In genomic region chr13:100014906-100015895, GRCm38 (mm10) we compare ENCODE assay signal across 8 mouse cellular contexts. TPM values are rescaled to one million over a fixed set of nuclear protein-coding genes. Genes with fewer than 3 reads are reported as not detected.
DNase-seq lines count a peak whose midpoint lies in the region; ATAC-seq lines count a peak whose summit lies in the region.

Gene Mccc2 (minus strand): TSS chr13:100015639.

- peaks cover 7% of the 10 kb centered on the region for H3K4me1 ChIP-seq in intestine, embryonic 14.5 days (replicated peaks; ENCODE audit: control insufficient read depth, insufficient read depth, low read length)

- no peaks in the 10 kb centered on the region for H3K27me3 ChIP-seq in intestine, embryonic 14.5 days (replicated peaks; ENCODE audit: control insufficient read depth, insufficient read depth, low read length)

- peak within 1 kb of the TSS; percentile 86 for H3K4me2 ChIP-seq in intestine, embryonic 14.5 days (ENCODE audit: low read length)

- peak within 1 kb of the TSS; percentile 74 for H3K27ac ChIP-seq in intestine, embryonic 14.5 days (ENCODE audit: low read depth)

- no peaks in the 10 kb centered on the region for H3K9me3 ChIP-seq in intestine, embryonic 14.5 days (ENCODE audit: control insufficient read depth, low read length)

- peak within 1 kb of the TSS; percentile 82 for H3K4me3 ChIP-seq in intestine, embryonic 14.5 days (ENCODE audit: low read depth, low read length)

- intact Hi-C loops in left cerebral cortex, postnatal 14 days (cut with DNase I): loop anchor here (10.0 kb wide), 1 partner anchor 660 kb away; no protein-coding TSS in a partner anchor

- H3K36me3 ChIP-seq in intestine, embryonic 14.5 days (ENCODE audit: control insufficient read depth, insufficient read depth, low read length): peaks cover 5% of the 10 kb centered on the region; the same call in 1 of the 2 replicates

- ATAC-seq in intestine, embryonic 14.5 days (replicated peaks; ENCODE audit: low FRiP score, low TSS enrichment, low read depth): peak; percentile 100

- peak; percentile 48 to 61 for DNase-seq in adrenal gland, adult 18-20 months (ENCODE audit: low spot score in 2 of 2)
- DNase-seq in embryo, embryonic 11 days: peak; percentile 96
- DNase-seq in gastrocnemius, postnatal 25 days: peak; percentile 87
- DNase-seq in intestine, embryonic 14.5 days (ENCODE audit: low spot score): peak; percentile 86
- DNase-seq in left cerebral cortex, postnatal 14 days (ENCODE audit: low spot score in 2 of 2): peak; percentile 83 to 89
- DNase-seq in mesoderm, embryonic 11.5 days (ENCODE audit: low read depth, low spot score): peak; percentile 96
- DNase-seq in right cerebral cortex, postnatal 36 days (ENCODE audit: low spot score in 2 of 2): peak; percentile 75 to 78
- peak; percentile 93 for DNase-seq in yolk sac, embryonic 10.5 days (ENCODE audit: low spot score)

- 2% methylated on average over 44 of the region's 47 CpGs for WGBS in intestine, embryonic 14.5 days

- peak within 1 kb of the TSS; percentile 83 for H3K9ac ChIP-seq in intestine, embryonic 14.5 days (ENCODE audit: low read length)

RNA-seq across cellular contexts. Expression of gene Mccc2, which starts in this region (rescaled TPM):
- total RNA-seq in adrenal gland, adult 18-20 months (2021): 10 to 100 TPM; 69.0 to 83.4 TPM
- 10 to 100 TPM; 33.3 to 34.5 TPM for total RNA-seq in gastrocnemius, postnatal 25 days (2021)
- 45.9 and 51.6 TPM in 2 replicates for polyA plus RNA-seq in intestine, embryonic 14.5 days (2014; fragmentation: Nextera tagmentation; extraction: Ambion mirVana)
- total RNA-seq in left cerebral cortex, postnatal 14 days (2021): 10 to 100 TPM; 23.9 to 26.2 TPM

Comparison
In these comparisons a context has a peak if more than half of its experiments do, and no peak if none do; other contexts are left out.
1. Peak in every context shown above with its lines: DNase-seq, ATAC-seq, H3K4me3 ChIP-seq and H3K27ac ChIP-seq.